Mouse (Mus musculus) neural tube, embryonic 14.5 days (tissue): Measurements from ENCODE around the gene Ccdc117. TPM values are rescaled to one million over a fixed set of nuclear protein-coding genes. Genes with fewer than 3 reads are reported as not detected.
"Not testable (repeated sequence)": the region's sequence is repeated elsewhere in the genome, so short reads cannot be mapped to it uniquely, and the experiment has no call there.

Experiments
- ATAC-seq: fragments of 200-750 bp; cut with Nextera tagmentation; 2 replicates; pipeline ENCODE4 v1.8.0; 2017; ENCODE audit warnings: low read depth, mild to moderate bottlenecking, moderate TSS enrichment, moderate library complexity
- H3K27ac ChIP-seq: fragments of 300-500 bp; sonication (generic); 2 replicates; pipeline ENCODE4 v1.5.1; 2014; ENCODE audit warnings: low read depth, mild to moderate bottlenecking, control low read depth, low read length, moderate library complexity, mixed read lengths
- H3K27me3 ChIP-seq: fragments of 300-500 bp; sonication (generic); 2 replicates; pipeline ENCODE4 v1.6.1; 2014; ENCODE audit warnings: low read length; ENCODE audit not compliant: control insufficient read depth, insufficient read depth
- H3K36me3 ChIP-seq: fragments of 300-500 bp; sonication (generic); 2 replicates; pipeline ENCODE4 v1.6.1; 2014; ENCODE audit warnings: low read length, mixed read lengths; ENCODE audit not compliant: control insufficient read depth, insufficient read depth
- H3K4me1 ChIP-seq: fragments of 300-500 bp; sonication (generic); 2 replicates; pipeline ENCODE4 v1.6.1; 2014; ENCODE audit warnings: low read length; ENCODE audit not compliant: control insufficient read depth, insufficient read depth
- H3K4me2 ChIP-seq: fragments of 300-500 bp; sonication (generic); 2 replicates; pipeline ENCODE4 v1.6.1; 2014; ENCODE audit warnings: mild to moderate bottlenecking, low read depth, low read length, control low read depth
- H3K4me3 ChIP-seq: fragments of 300-500 bp; sonication (generic); 2 replicates; pipeline ENCODE4 v1.5.1; 2014; ENCODE audit warnings: low read depth, low read length, control low read depth, mixed read lengths
- H3K9ac ChIP-seq: fragments of 300-500 bp; sonication (generic); replicated peaks from 2 replicates; pipeline ENCODE4 v1.6.1; 2014; ENCODE audit warnings: low read depth, mild to moderate bottlenecking, control low read depth, low read length, mixed read lengths
- H3K9me3 ChIP-seq: fragments of 300-500 bp; sonication (generic); 2 replicates; pipeline ENCODE4 v1.6.1; 2016; ENCODE audit warnings: low read length; ENCODE audit not compliant: control insufficient read depth
- WGBS: fragments of 180-500 bp; shearing (Covaris S2); extraction: QIAGEN DNeasy Blood & Tissue Kit; methylation state at CpG from one replicate; pipeline ENCODE4 v1.1.7; 2014; 5-methylcytosine and 5-hydroxymethylcytosine counted together
- polyA plus RNA-seq: library from polyadenylated mRNA; unstranded; fragments of >200 nt; fragmentation: Nextera tagmentation; extraction: Ambion mirVana; gene quantifications from 2 replicates; pipeline ENCODE4 v1.2.1, GENCODE M21; 2014

Ccdc117 gene
- polyA plus RNA-seq, 1 experiment from 2014 or later = 10.4 TPM

DNA sequence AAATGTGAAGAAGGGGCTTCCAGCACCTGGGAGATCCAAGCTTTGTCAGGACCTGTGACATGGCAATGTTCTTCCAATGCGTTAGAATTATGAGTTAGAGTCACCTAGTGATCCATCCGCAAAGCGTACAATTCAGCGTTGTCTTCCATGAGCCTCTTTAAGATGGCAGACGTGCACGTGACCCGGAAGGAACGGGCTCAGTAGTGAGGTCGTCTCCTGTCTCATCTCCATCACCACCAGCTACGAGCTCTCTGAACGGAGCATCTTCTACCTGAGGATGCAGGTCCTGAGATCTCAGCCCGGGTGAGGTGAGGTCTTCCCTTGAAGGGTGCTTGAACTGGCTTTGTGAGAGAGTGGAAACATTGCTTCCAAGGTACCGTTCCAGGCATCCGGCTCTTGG lies 25.4 kb downstream of the Ccdc117 start:
- Histone ChIP-seq H3K4me2 (no peak overlapping the region), H3K4me1 (peaks cover 5% of the 10 kb centered on the region; the same call in 1 of the 2 replicates), H3K4me3 (no peak overlapping the region), H3K9me3 (no peaks in the 10 kb centered on the region), H3K36me3 (no peaks in the 10 kb centered on the region), H3K9ac (no peak overlapping the region), H3K27me3 (no peaks in the 10 kb centered on the region), H3K27ac (no peak overlapping the region)
- 92% methylated on average over 14 of the region's 14 CpGs for WGBS
- no peak for ATAC-seq

DNA sequence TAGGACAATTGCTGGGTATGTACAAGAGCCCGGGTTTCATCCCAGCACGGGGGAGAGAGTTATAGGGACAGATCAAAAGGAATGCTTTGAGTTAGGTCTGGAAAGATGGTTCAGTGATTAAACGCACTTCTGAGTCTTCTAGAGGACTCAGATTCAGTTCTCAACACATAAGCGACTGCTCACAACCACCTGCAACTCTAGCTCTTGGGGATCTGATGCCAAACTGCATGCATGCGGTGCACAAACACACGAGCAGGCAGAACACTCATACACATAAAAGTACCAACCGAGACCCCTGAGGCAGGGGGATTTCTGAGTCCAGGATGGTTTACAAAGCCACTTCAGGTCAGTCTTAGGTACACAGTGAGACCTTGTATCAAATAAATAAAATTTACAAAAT lies 25.8 kb downstream of the Ccdc117 start:
- Histone ChIP-seq H3K4me3 (no peak overlapping the region), H3K4me2 (no peak overlapping the region), H3K4me1 (peaks cover 5% of the 10 kb centered on the region; the same call in 1 of the 2 replicates), H3K27me3 (no peaks in the 10 kb centered on the region), H3K36me3 (no peaks in the 10 kb centered on the region), H3K9ac (no peak overlapping the region), H3K9me3 (no peaks in the 10 kb centered on the region), H3K27ac (no peak overlapping the region)
- no peak for ATAC-seq
- 83% methylated on average over 7 of the region's 7 CpGs for WGBS

DNA sequence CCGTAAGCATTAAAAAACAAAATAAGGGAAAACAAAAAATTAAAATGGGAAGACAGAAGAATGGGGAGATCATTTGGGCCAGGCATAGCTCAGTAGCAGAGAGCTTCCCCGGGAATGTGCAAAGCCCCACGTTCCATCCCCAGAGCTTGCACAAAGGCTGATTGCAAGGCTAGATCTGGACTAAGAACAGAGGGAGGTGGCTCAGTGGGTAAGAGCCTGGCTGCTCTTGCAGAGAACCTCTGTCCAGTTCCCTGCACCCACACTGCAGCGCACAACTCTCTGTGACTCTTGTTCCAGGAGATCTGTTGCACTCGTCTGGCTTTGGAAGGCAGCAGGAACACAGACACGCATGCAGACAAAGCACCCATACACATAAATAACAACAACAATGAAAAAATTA lies 26.3 kb downstream of the Ccdc117 start:
- H3K9ac ChIP-seq = no peak overlapping the region
- H3K9me3 ChIP-seq = no peaks in the 10 kb centered on the region
- H3K27ac ChIP-seq = no peak overlapping the region
- H3K27me3 ChIP-seq = no peaks in the 10 kb centered on the region
- H3K36me3 ChIP-seq = no peaks in the 10 kb centered on the region
- no peak overlapping the region for H3K4me2 ChIP-seq
- no peak overlapping the region for H3K4me3 ChIP-seq
- ATAC-seq = no peak
- H3K4me1 ChIP-seq = peaks cover 5% of the 10 kb centered on the region; the same call in 1 of the 2 replicates
- WGBS = 86% methylated on average over 6 of the region's 6 CpGs

DNA sequence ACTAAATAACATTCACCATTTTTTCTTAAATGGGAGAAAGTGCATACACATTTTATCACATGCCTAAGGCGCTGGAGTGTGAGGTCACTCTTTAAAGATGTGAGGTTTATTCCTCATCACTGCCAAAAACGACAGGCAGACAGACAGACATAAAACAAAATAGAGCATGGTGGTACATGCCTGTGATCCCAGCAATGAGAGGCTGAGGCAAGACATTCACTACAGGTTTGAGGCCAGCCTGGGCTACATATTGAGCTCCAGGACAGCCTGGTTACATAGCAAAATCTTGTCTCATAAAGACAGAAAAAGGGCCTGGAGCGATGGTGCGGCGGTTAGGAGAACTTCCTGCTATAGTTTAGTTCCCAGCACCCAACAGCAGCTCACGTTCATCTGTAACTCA lies 26.8 kb downstream of the Ccdc117 start:
- Histone ChIP-seq H3K4me1 (peaks cover 3% of the 10 kb centered on the region; the same call in 1 of the 2 replicates), H3K27ac (no peak overlapping the region), H3K9me3 (no peaks in the 10 kb centered on the region), H3K36me3 (no peaks in the 10 kb centered on the region), H3K4me2 (no peak overlapping the region), H3K27me3 (no peaks in the 10 kb centered on the region), H3K4me3 (no peak overlapping the region), H3K9ac (no peak overlapping the region)
- no peak for ATAC-seq
- 80% methylated on average over 6 of the region's 6 CpGs for WGBS

DNA sequence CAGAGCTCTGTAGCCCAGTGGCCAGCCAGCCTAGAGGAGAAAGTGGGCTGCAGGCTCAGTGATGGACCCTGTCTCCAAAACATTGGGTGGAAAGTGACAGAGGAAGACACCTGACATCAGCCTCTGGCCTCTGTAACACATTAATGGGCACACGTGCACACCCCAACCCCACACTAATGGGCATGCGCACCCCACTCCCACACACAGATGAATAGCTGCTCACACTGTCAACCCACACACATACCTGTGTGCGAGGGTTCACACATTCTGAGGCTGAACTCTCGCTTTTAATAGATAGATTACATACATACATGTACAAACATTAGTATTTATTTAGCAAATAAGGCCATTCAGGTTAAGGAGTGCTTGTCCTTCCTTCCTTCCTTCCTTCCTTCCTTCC lies 27.9 kb downstream of the Ccdc117 start:
- Histone ChIP-seq H3K27me3 (no peaks in the 10 kb centered on the region), H3K4me3 (no peak overlapping the region), H3K36me3 (no peaks in the 10 kb centered on the region), H3K9me3 (no peaks in the 10 kb centered on the region), H3K27ac (no peak overlapping the region), H3K9ac (no peak overlapping the region), H3K4me1 (no peaks in the 10 kb centered on the region), H3K4me2 (no peak overlapping the region)
- WGBS = 92% methylated on average over 4 of the region's 4 CpGs
- no peak for ATAC-seq

DNA sequence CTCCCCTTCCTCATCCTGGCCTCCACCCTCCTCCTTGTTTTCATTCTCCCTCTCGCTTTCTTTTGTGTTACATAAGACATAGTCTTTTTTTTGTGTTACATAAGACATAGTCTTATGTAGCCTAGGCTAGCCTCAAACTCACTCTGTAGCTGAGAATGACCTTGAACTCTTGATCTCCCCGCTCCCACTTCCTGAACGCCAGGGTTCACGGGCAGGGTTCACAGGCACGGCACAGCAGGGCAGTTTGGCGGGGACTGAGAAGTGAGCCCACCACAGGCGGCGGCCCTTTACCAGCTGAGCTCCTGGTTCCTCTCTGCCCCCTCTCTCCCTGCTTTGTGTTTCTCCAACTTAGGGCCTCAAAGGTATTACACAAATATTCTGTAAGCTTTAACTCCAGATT lies 29.0 kb downstream of the Ccdc117 start:
- H3K9ac ChIP-seq = no peak overlapping the region
- 76% methylated on average over 8 of the region's 8 CpGs for WGBS
- H3K27me3 ChIP-seq = no peaks in the 10 kb centered on the region
- no peak overlapping the region for H3K4me3 ChIP-seq
- no peaks in the 10 kb centered on the region for H3K9me3 ChIP-seq
- no peaks in the 10 kb centered on the region for H3K36me3 ChIP-seq
- no peak for ATAC-seq
- H3K27ac ChIP-seq = no peak overlapping the region
- no peaks in the 10 kb centered on the region for H3K4me1 ChIP-seq
- H3K4me2 ChIP-seq = no peak overlapping the region

- WGBS = 81% methylated on average over 12 of the region's 12 CpGs
- no peak overlapping the region for H3K9ac ChIP-seq
- H3K4me2 ChIP-seq = no peak overlapping the region
- H3K4me1 ChIP-seq = no peaks in the 10 kb centered on the region
- no peaks in the 10 kb centered on the region for H3K36me3 ChIP-seq
- no peaks in the 10 kb centered on the region for H3K27me3 ChIP-seq
- H3K4me3 ChIP-seq = no peak overlapping the region
- no peaks in the 10 kb centered on the region for H3K9me3 ChIP-seq
- ATAC-seq = no peak
- H3K27ac ChIP-seq = no peak overlapping the region
These were observed 29.8 kb downstream of the Ccdc117 start for GRCm38 (mm10) chr11:5512099-5512725.

GRCm38 (mm10) chr11:5510686-5511085 lies 31.3 kb downstream of the Ccdc117 start:
- H3K27ac ChIP-seq, ATAC-seq, H3K9ac ChIP-seq, H3K4me3 ChIP-seq, H3K9me3 ChIP-seq, H3K27me3 ChIP-seq, H3K4me2 ChIP-seq, H3K36me3 ChIP-seq, H3K4me1 ChIP-seq: not testable (repeated sequence)
- WGBS = no CpG with 5 or more reads among the region's 2 CpGs

DNA sequence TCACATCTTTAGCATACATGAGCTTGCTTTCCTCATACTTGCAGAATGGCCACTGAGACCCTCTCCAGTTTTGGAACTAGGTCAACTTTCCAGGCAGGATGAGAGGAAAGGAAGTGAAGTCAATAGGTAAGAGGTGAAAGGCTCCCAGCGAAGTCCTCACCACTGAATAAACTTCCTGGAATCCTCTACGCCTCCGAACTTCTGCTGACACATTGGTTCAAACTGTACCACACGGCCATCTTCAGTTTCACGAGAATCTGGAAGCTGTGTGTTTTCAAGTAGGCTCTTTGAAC lies 31.9 kb downstream of the Ccdc117 start:
- no peak overlapping the region for H3K4me2 ChIP-seq
- no peak overlapping the region for H3K4me3 ChIP-seq
- ATAC-seq = no peak
- no peaks in the 10 kb centered on the region for H3K27me3 ChIP-seq
- no peaks in the 10 kb centered on the region for H3K36me3 ChIP-seq
- no peaks in the 10 kb centered on the region for H3K9me3 ChIP-seq
- H3K4me1 ChIP-seq = no peaks in the 10 kb centered on the region
- 77% methylated on average over 5 of the region's 5 CpGs for WGBS
- no peak overlapping the region for H3K9ac ChIP-seq
- H3K27ac ChIP-seq = no peak overlapping the region
